Mouse (Mus musculus) MEL (cell line): Measurements from ENCODE around the gene Ubxn7. TPM values are rescaled to one million over a fixed set of nuclear protein-coding genes. Genes with fewer than 3 reads are reported as not detected.
"Not testable (repeated sequence)": the region's sequence is repeated elsewhere in the genome, so short reads cannot be mapped to it uniquely, and the experiment has no call there.

Experiments used
- DNase-seq: peaks from one replicate; pipeline ENCODE4 v3.0.0; 2011; ENCODE audit warnings: low read depth, low spot score
- H3K27ac ChIP-seq: 2 replicates; pipeline ENCODE4 v1.5.1; 2012; ENCODE audit warnings: low read depth, mild to moderate bottlenecking, control low read depth, low read length, moderate library complexity; ENCODE audit not compliant: control insufficient read depth
- H3K27me3 ChIP-seq, 2 experiments: fragments of 150-350 bp in 1 of 2; sonication (generic) in 1 of 2; 2 replicates each; pipeline ENCODE4 v1.6.1; 2012; ENCODE audit warnings: low read length in 2 of 2, mild to moderate bottlenecking in 2 of 2, improper control_type of control experiment in 1 of 2, moderate library complexity in 1 of 2; ENCODE audit not compliant: insufficient read depth in 2 of 2, control insufficient read depth in 1 of 2
- H3K36me3 ChIP-seq, 2 experiments: 2 replicates each; pipeline ENCODE4 v1.6.1; 2012 to 2014; ENCODE audit warnings: low read length in 2 of 2, improper control_type of control experiment in 1 of 2, inconsistent platforms in 1 of 2, mild to moderate bottlenecking in 1 of 2; ENCODE audit not compliant: insufficient read depth in 2 of 2, control insufficient read depth in 1 of 2
- H3K4me1 ChIP-seq, 2 experiments: fragments of 150-350 bp in 1 of 2; sonication (generic) in 1 of 2; 2 replicates each; pipeline ENCODE4 v1.6.1; 2012; ENCODE audit warnings: low read length in 2 of 2, improper control_type of control experiment in 1 of 2, mild to moderate bottlenecking in 1 of 2; ENCODE audit not compliant: insufficient read depth in 2 of 2, control insufficient read depth in 1 of 2
- H3K4me3 ChIP-seq, 2 experiments: fragments of 150-350 bp in 1 of 2; sonication (generic) in 1 of 2; 2 replicates each; pipeline ENCODE4 v1.5.1; 2012; ENCODE audit warnings: low read depth in 2 of 2, low read length in 2 of 2, mild to moderate bottlenecking in 2 of 2, moderate library complexity in 2 of 2, control low read depth in 1 of 2, improper control_type of control experiment in 1 of 2; ENCODE audit not compliant: control insufficient read depth in 1 of 2, insufficient read depth in 1 of 2
- H3K79me2 ChIP-seq: 2 replicates; pipeline ENCODE4 v1.6.1; 2012; ENCODE audit warnings: mild to moderate bottlenecking, low read length, moderate library complexity; ENCODE audit not compliant: control insufficient read depth, poor library complexity, insufficient read depth
- H3K9ac ChIP-seq: 2 replicates; pipeline ENCODE4 v1.6.1; 2012; ENCODE audit warnings: low read depth, mild to moderate bottlenecking, control low read depth, low read length, moderate library complexity; ENCODE audit not compliant: control insufficient read depth, poor library complexity, severe bottlenecking
- H3K9me3 ChIP-seq: fragments of 150-350 bp; sonication (generic); replicated peaks from 2 replicates; pipeline ENCODE4 v1.6.1; 2012; ENCODE audit warnings: mild to moderate bottlenecking, low read length, improper control_type of control experiment, moderate library complexity; ENCODE audit not compliant: insufficient read depth
- ELF1 ChIP-seq: IDR thresholded peaks from 2 replicates; pipeline ENCODE4 v1.6.1; 2014; ENCODE audit warnings: low read depth, mild to moderate bottlenecking, inconsistent platforms, low read length, improper control_type of control experiment, moderate library complexity
- EP300 ChIP-seq, 2 experiments: IDR thresholded peaks; 2 replicates each; pipeline ENCODE4 v1.6.1; 2011; ENCODE audit warnings: improper control_type of control experiment in 2 of 2, low read length in 2 of 2, low read depth in 1 of 2, mild to moderate bottlenecking in 1 of 2
- GABPA ChIP-seq: IDR thresholded peaks from 2 replicates; pipeline ENCODE4 v1.6.1; 2012; ENCODE audit warnings: low read depth, mild to moderate bottlenecking, inconsistent platforms, low read length, improper control_type of control experiment, moderate library complexity
- GATA1 ChIP-seq: IDR thresholded peaks from 2 replicates; pipeline ENCODE4 v1.6.1; 2011; ENCODE audit warnings: low read depth, low read length, improper control_type of control experiment
- HCFC1 ChIP-seq: IDR thresholded peaks from 2 replicates; pipeline ENCODE4 v1.6.1; 2012; ENCODE audit warnings: low read depth, mild to moderate bottlenecking, inconsistent platforms, low read length, improper control_type of control experiment, moderate library complexity
- KAT2A ChIP-seq: conservative IDR thresholded peaks from 2 replicates; pipeline ENCODE4 v1.6.1; 2012; ENCODE audit warnings: low read depth, low read length, improper control_type of control experiment, inconsistent platforms
- MEF2A ChIP-seq: IDR thresholded peaks from 2 replicates; pipeline ENCODE4 v1.6.1; 2014; ENCODE audit warnings: low read depth, mild to moderate bottlenecking, inconsistent platforms, low read length, improper control_type of control experiment; ENCODE audit not compliant: poor library complexity, insufficient replicate concordance, severe bottlenecking; ENCODE audit errors: extremely low read depth
- MXI1 ChIP-seq: IDR thresholded peaks from 2 replicates; pipeline ENCODE4 v1.6.1; 2011; ENCODE audit warnings: mild to moderate bottlenecking, low read depth, low read length, improper control_type of control experiment
- POLR2AphosphoS2 ChIP-seq: IDR thresholded peaks from 2 replicates; pipeline ENCODE4 v1.6.1; 2011; ENCODE audit warnings: low read length, improper control_type of control experiment
- ZMIZ1 ChIP-seq: IDR thresholded peaks from 2 replicates; pipeline ENCODE4 v1.6.1; 2012; ENCODE audit warnings: low read depth, mild to moderate bottlenecking, inconsistent platforms, low read length, improper control_type of control experiment, moderate library complexity
- polyA plus RNA-seq, 2 experiments: library from polyadenylated mRNA; stranded (reverse) in 1 of 2; unstranded in 1 of 2; fragments of >175 nt in 1 of 2; fragments of >200 nt in 1 of 2; gene quantifications; 2 replicates each; pipeline versions ENCODE4 v1.2.1 to v1.2.4; 2012; ENCODE audit warnings: low replicate concordance in 2 of 2, low read depth in 1 of 2; ENCODE audit not compliant: insufficient read length in 2 of 2, insufficient read depth in 1 of 2, missing spikeins in 1 of 2
- total RNA-seq: library from RNA; depleted of rRNA; stranded (reverse); fragments of 300-350 nt; gene quantifications from 2 replicates; pipeline ENCODE4 v1.2.3, GENCODE M21; 2012

Ubxn7 gene
- total and polyA plus RNA-seq, 3 experiments, result 8.1 to 51.2 (median 11.0) TPM

DNA sequence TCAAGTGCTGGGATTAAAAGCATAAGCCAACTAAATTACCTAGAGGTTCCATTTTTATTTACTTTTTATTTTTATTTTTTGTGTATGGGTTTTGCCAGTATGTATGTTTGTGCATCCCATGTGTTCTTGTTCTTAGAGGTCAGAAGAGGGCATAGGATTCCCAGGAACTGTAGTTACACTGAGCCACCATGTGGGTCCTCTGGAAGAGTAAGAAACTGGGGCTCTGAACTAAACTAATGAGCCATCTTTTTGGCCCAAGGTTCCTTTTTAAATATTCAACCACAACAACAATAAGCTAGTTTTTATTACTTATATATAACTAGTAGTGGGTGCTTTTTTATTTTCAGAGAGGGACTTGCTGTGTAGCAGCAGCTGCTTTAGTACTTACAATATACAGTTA lies 49.4 kb upstream of the Ubxn7 start:
- no peak overlapping the region for H3K27ac ChIP-seq
- H3K9me3 ChIP-seq, result no peaks in the 10 kb centered on the region
- H3K4me3 ChIP-seq, result no peak overlapping the region
- H3K36me3 ChIP-seq, result peaks cover 11 to 28% of the 10 kb centered on the region in 2 experiments
- DNase-seq, result no peak
- peaks cover 32% of the 10 kb centered on the region for H3K79me2 ChIP-seq
- no peak overlapping the region for H3K9ac ChIP-seq
- TF ChIP-seq GABPA, result no peak
- TF ChIP-seq HCFC1, result no peak
- TF ChIP-seq MXI1, result no peak
- TF ChIP-seq KAT2A, result no peak
- TF ChIP-seq MEF2A, result no peak
- no peak for TF ChIP-seq ELF1
- no peak for TF ChIP-seq GATA1
- TF ChIP-seq ZMIZ1, result no peak
- no peaks in the 10 kb centered on the region for H3K27me3 ChIP-seq
- no peaks in the 10 kb centered on the region; a peak in 1 of 4 replicates for H3K4me1 ChIP-seq

DNA sequence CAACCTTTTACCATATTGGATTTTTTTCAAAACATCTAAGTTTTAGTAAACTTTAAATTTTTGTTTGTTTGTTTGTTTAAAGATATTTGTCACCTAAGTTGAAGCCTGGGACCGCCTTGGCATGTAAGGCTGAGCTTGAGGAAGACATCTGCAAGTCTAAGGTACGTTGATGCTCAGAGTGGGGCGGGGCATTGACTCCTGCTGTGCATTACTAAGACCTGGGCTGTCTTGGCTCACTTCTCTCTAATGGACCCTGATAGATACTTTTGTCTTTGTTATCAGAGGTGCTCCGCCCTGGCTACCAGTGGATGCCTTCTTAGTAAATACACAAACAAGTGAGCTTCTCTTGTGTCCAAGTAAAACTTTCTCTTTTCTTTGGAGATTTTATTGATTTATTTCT lies 40.2 kb upstream of the Ubxn7 start:
- Histone ChIP-seq H3K9me3 (no peaks in the 10 kb centered on the region), H3K36me3 (peaks cover 0 to 46% of the 10 kb centered on the region in 2 experiments; a peak in 2 of 4 replicates), H3K4me1 (no peaks in the 10 kb centered on the region), H3K27ac (no peak overlapping the region), H3K27me3 (no peaks in the 10 kb centered on the region), H3K9ac (no peak overlapping the region), H3K4me3 (no peak overlapping the region), H3K79me2 (0 out of 2 replicates have a peak, but pooled peaks cover 2% of the 10 kb centered on the region)
- TF ChIP-seq EP300 (IDR thresholded peaks at IDR 0.05; ENCODE audit: low read depth in 1 of 2, low read length in 2 of 2) (no peak), GATA1 (no peak), POLR2AphosphoS2 (no peak)
- DNase-seq, result no peak

DNA sequence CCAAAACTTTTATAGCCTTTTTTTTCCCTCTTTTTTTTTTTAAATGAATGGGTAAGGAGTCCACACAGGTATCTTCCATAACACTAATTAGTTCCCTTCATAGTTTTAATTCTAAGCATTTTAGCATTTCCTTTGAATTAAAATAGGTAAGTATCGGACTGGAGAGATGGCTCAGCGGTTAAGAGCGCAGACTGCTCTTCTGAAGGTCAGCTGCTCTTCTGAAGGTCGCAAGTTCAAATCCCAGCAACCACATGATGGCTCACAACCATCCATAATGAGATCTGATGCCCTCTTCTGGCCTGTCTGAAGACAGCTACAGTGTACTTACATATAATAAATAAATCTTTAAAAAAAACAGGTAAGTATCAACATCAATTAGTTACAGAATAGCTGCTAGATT lies 32.4 kb upstream of the Ubxn7 start:
- H3K27ac ChIP-seq, DNase-seq: not testable (repeated sequence)

More for the DNA sequence above, 32.4 kb upstream of the Ubxn7 start:
- not testable (repeated sequence) for H3K27me3 ChIP-seq, H3K4me3 ChIP-seq, H3K9ac ChIP-seq, H3K4me1 ChIP-seq, H3K79me2 ChIP-seq, H3K9me3 ChIP-seq
- peaks cover 0 to 25% of the 10 kb centered on the region in 2 experiments; a peak in 2 of 4 replicates for H3K36me3 ChIP-seq
